Mouse (Mus musculus): ENCODE data around the gene Gm49388.
"Not testable (repeated sequence)": the region's sequence is repeated elsewhere in the genome, so short reads cannot be mapped to it uniquely, and the experiment has no call there.

The Gm49388 gene

DNA sequence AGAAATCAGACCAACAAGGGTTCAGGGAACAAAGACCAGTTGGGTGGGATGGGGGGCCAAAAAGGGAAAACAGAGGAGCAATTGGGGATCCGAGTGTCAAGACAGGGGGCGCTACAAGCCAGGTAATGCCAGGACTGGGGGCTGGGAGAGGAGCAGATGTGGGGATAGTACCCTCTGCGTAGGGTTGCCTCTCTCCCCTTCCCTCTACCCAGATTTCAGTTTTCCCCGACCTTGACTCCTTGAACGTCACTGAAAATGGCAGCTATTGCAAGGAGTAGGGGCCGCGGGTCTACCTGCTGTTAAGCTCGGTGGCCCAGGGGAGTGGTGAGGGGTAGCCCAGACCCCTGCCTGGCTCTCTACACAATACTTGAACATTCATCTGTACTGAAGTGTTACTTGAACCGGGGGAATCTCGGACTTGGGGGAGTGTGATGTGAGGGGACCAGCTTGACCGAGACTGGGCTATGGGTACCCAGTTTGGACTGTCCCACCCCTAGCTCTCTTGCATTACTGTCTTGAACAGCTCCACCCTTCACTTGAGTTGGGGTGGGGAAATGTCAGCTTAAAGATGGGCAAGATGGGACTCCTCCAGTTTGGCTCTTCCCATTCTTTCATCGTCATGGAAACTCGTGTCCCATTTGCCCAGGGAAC lies 16.9 kb upstream of the Gm49388 start:
- DNase-seq (ENCODE audit: low spot score) = no peak

DNA sequence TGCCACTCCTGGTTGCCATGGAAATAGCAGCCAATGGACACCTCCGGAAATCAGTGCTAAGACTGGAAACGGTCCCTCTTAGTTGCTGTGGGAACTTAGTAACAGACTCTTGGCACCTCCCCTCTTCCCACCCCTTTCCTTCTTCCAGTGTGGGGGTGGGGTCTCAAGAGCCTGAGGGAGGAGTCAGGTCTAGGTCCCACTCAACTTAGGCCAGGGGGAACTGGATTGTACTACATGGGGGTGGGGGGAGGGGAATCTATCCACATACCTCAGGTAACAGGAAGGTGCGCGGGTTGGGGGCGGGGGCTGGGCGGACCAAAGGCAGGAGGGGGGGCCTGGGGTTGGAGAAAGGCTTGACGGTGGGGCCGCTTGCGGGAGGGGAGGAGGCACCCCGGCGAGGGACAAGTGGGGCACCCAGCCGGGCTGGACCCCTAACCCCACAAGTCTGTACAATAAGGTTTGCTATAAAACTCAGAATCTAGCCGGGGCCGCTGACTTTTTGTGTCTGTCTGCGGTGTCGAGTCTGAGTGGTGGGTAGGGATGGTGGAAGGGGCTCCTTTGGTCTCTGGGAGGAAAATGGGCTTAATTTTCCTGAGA lies 16.3 kb upstream of the Gm49388 start:
- peak; percentile 73 for DNase-seq (ENCODE audit: low spot score)

DNA sequence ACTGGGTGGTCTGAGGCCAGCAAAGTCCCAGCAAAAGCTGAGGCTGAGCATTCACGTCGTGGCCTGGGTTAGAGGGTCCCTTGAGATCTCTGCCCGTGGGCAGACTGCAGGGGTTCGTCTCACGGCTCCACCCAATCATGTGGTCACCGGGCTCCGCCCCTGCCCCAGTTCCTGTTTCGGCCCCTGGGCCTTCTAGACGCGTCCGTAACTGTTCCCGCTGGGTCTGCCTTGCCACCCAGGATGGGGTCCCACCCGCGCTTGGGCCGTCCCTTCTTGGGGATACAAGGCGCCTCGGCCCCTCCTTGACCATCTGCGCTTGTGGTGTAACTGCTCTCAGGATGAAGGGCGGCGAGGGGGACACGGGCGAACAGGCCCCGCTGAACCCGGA lies 15.8 kb upstream of the Gm49388 start, which contains the start of gene Orai3:
Orai3 (plus strand) TSS at position 165 of the 388 bp plus-strand sequence.
- DNase-seq (ENCODE audit: low spot score) = no peak

DNA sequence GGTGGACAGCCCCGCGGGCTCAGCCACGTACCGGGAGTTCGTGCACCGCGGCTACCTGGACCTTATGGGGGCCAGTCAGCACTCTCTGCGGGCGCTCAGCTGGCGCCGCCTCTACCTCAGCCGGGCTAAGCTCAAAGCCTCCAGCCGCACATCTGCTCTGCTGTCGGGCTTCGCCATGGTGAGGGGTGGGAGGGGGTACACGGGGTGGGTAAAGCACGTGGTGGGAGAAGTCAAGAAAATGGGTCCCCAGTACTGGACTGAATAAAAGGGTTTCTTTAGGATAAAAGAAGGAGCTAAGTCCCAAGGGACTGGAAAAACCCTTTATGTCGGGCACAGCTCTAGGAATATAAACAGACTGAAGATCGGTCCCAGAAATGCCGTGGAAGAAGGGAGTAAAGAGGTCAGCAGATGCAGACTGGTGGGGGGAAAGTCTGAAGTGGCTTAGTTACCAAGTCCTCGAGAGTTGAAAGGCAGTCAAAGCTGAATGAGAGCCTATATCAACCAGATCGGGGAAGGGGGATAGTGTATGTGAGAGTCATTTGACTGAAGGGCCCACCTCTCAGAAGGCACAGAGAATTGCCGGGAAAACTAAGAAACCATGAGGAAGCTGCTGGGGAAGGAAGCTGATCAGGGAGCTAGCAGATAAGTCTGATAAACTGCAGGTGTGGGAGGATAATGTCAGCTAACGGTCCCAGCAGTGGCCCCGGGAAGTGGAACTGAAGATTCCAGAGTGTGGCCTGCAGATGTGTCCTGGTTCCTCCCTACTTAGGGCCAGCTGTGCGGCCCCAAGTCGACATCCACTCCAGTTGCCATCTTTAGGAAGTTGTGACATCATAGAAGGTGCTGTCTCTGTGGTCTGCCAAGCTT lies 15.1 kb upstream of the Gm49388 start:
- DNase-seq (ENCODE audit: low spot score) = no peak

DNA sequence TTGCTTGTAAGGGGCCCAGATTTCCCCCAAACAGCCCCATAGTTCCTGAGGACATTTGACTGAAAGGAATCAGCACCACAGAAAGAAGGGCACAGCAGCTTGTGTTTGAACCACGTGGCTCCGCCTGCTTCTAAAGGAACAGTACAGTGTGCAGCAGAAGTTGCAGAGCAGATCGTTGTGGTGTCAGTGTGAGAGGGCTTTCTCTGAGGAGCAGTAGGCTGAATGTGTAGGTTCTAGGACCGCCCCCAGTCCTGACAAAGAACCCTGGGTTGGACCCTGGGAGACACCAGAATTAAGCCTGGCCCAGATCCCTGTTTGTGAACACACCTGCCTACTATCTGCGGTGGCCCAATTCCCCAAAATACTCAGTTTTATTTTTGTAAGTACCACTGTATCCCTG lies 14.1 kb upstream of the Gm49388 start:
- DNase-seq (ENCODE audit: low spot score) = no peak

DNA sequence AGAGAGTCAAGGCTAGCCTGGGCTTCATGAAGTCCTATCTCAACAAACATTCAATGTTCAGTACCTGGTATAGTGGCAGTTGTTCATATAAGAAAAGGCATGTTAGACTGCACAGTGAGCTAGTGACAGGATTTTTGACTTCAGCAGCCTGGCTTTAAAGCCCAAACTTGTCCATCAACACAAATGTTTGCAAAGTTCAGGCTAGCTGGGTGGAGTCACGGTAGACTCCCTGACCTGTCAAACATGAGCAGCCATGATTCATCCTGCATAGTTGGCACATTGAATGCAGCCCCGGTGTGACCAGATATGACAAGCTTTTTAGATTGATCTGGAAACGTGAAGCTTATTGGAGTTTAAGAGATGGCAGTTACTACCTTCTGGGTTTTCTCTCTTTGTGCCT lies 13.3 kb upstream of the Gm49388 start:
- DNase-seq (ENCODE audit: low spot score) = no peak

DNA sequence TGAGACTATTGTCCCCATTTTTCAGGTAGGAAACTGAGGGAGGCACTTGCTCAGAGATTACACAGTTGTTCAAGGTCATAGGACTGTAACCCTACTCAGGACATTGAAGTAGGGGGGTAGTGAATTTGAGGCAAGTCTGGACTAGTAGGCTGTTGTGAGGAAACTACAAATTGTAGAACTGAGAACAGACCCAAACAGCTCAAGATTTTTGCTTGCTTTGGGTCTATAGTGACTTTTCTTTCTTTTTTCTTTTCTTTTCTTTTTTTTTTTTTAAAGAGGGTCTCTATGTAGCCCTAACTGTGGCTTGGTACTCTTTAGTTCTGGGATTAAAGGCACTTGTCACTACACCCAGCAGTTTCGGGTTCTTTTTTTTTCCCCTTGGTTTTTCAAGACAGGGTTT lies 12.9 kb upstream of the Gm49388 start:
- DNase-seq (ENCODE audit: low spot score) = no peak

DNA sequence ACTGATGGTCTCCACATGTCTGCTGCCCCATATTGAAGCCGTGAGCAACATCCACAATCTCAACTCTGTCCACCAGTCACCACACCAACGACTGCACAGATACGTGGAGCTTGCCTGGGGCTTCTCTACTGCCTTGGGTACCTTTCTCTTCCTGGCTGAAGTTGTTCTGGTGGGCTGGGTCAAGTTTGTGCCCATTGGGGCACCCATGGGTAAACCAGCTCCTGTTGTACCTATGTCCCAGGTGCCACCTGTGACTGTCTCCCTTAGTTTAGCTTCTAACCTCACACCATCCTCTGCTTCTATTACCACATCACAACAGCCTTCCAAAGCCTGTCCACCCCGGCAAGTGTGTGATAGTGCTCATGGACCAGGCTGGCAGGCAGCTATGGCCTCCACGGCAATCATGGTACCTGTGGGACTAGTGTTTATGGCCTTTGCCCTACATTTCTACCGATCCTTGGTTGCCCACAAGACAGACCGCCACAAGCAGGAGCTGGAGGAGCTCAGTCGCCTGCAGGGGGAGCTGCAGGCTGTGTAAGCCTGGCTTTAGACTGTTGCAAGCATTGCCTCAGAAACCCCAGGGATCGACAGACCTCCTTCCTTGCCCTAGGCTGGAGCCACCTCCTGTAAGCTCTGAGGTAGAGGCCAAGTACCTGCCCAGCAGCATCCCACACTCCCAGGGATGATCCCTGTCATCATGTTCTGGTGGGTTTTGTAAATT lies 11.6 kb upstream of the Gm49388 start:
- peak; percentile 82 for DNase-seq (ENCODE audit: low spot score)

DNA sequence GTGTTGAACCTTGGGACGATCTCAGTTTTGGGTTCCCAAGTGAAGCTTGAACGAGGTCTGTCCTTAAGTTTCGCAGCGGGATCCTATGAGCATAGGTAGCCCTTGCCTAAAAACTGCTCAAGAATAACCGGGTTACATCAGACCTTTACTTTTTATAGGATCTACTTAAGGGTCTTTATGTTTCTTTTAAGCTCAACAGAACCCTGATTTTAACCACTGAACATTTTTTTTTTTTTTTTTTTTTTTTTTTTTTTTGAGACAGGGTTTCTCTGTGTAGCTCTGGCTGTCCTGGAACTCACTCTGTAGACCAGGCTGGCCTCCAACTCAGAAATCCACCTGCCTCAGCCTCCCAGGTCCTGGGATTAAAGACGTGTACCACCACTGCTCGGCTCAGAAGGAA lies 9.6 kb upstream of the Gm49388 start:
- DNase-seq (ENCODE audit: low spot score) = not testable (repeated sequence)

DNA sequence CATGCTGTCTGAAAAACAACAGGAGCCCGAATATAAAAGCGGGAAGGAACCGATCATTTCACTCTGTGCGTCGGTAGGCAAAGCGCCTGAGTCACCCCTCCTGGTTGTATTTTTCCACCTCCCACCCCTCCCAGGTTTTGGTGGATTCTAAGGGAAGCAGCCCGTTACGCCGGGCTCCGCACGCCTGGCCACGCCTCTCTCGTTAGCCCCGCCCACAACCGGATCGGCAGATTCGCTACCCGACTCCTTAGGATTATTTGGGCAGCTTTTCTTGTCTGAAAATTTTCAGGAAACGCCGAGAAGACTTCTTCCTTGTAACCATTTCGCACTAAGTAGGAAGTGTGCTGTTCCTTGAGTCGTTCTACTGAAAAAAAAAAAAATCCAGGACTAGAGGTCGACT lies 9.0 kb upstream of the Gm49388 start, which contains the start of gene Setd1a:
Setd1a (plus strand) TSS at position 245 of the 400 bp plus-strand sequence.
- peak; percentile 80 for DNase-seq (ENCODE audit: low spot score)

DNA sequence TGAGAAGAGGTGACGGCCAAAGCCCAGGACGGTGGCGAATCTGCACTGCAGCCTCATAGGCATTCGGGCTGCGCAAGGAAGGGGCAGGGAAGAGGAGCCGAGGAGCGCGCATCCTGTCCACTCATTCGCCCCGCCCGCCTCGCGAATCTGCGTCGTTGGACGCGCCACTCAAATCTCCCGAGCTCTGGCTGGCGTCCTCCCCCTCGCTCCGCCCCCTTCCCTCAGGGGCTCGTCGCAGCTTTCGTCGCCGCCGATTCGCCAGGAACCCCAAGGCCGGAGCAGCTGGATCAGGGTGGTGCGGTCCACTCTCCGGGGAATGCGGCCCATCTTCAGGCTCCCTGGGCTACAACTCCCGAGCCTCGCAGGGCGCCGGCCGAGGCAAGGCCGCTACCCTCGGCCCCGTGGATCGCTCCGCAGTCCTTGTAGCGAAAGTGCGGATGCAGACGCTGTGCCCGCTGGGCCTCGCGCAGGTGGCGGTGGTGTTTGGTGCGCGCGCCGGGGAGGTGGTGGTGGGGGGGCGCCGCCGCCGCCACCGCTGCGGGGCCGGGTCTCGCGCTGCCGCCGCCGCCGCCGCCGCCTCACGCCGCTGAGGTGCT lies 8.4 kb upstream of the Gm49388 start:
- DNase-seq (ENCODE audit: low spot score) = peak; percentile 96

DNA sequence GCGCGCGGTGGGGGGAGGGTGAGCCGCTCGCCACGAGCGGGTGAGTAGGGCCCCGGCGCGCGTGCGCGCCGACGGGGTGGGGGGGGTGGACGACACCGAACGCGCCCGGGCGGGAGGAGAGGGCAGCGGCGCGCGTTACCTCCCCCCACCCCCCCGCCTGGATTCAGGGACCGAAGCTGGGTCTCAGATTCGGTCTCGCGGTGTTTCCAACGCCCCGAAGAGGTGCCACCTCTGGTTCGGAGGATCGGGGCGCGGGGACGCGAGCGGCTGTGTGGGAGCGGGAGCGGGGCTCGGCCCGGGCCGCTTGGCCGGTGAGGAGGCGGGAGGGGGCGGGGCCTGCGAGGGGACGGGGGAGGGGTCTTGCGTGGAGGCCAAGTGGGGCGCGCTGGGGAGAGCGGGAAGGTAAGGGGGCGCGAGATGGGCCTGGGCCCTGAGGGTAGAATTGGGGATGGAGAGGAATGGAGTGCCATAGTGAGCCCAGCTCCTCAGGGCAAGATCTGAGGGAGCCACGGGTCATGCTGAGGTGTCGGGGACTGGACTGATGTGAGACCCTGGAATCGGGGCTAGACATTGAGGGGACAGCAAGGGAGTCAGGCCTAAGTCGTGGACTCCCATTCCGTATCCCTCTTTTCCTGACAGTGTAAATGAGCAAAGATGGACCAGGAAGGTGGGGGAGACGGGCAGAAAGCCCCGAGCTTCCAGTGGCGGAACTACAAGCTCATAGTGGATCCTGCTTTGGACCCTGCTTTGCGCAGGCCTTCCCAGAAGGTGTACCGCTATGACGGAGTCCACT lies 7.7 kb upstream of the Gm49388 start:
- peak; percentile 38 for DNase-seq (ENCODE audit: low spot score)

DNA sequence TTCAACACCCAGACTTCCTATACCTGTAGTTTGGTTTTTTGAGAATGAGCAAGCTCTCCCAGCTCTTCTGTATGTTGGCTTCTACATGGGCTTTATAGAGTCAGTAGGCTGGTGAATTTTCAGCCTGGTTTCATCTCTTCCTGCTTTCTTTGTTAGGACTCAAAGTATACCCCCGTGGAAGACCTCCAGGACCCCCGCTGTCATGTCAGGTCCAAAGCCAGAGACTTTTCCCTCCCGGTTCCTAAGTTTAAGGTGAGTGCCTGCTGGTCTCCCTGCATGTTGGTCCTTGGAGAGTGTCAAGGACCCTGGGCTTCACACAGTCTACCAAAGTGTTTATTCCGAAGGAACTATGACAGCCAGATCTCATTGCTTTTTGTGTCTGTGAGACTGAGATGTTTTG lies 7.1 kb upstream of the Gm49388 start:
- no peak for DNase-seq (ENCODE audit: low spot score)

DNA sequence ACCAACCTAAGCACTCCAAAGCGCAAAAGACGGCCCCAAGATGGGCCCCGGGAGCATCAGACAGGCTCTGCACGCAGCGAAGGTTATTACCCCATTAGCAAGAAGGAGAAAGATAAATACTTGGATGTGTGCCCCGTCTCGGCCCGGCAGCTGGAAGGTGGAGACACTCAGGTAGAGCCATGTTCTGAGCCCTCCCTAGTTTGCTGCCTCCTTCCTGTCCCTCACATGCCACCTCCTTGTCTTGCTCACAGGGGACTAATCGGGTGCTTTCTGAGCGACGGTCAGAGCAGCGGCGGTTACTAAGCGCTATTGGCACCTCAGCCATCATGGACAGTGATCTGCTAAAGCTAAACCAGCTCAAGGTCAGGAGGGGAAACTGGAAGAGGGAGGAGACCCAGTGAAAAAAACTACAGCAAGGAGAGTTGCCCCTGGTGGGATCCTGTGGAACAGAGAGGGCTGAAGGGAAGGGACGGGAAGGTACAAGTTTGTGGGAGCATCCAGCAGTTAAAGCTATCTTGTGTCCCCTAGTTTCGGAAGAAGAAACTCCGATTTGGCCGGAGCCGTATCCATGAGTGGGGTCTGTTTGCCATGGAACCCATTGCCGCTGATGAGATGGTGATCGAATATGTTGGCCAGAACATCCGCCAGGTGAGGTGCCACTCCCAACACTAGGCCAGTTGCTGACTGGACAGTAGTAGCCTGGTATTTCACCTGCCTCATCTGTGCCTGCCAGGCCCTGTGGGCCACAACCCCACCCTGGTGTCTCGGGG lies 11.9 kb downstream of the Gm49388 start:
- DNase-seq (ENCODE audit: low spot score) = no peak

DNA sequence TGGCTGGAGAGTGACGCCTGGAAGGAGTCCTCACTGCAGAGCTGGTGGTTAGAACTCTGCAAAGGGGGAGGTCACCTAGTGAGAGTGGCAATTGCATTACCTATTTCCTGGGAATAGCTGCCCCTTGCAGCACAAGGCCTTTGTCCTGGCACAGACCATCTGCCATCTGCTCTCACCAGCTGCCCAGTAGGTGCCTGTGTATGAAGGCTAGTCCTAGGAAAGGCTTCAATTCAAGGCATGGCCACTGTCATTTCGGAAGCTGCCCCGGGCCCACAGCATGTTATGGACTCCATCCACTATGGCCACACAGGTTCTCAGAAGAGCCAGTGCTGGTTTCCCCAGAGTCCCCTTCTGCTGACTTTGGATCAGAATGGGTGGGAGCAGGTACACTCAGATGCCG lies 13.2 kb downstream of the Gm49388 start:
- no peak for DNase-seq (ENCODE audit: low spot score)

DNA sequence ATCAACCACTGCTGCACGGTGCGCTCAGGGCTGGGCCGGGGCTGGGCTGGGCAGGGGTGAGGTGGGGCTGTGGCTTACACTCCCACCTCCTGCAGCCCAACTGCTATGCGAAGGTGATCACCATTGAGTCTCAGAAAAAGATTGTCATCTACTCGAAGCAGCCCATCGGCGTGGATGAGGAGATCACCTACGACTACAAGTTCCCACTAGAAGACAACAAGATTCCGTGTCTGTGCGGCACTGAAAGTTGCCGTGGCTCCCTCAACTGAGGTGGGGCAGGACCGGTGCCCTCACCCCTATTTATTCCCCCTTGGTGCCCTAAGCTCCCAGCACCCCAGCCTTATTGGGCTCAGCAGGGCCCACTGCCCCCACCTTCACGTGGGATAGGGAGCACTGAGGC lies 13.8 kb downstream of the Gm49388 start:
- DNase-seq (ENCODE audit: low spot score) = no peak

DNA sequence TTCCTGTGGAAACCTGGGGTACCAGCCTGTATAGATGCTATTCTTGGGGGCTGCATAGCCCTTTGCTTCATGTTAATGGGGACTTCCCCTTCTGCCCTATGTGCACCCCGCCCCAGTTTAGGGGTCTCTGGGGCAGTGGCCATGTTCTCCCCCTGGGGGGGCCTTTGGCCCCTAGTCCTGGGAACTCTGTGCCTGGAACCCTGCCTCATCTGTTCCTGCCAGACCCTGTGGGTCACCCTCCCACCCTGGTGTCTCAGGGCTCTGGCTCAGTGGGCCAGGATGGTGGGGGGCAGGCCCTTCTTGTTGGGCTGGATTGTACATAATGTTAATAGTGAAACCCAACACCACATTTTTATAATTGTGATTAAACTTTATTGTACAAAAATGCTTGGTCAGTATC lies 14.3 kb downstream of the Gm49388 start:
- no peak for DNase-seq (ENCODE audit: low spot score)

DNA sequence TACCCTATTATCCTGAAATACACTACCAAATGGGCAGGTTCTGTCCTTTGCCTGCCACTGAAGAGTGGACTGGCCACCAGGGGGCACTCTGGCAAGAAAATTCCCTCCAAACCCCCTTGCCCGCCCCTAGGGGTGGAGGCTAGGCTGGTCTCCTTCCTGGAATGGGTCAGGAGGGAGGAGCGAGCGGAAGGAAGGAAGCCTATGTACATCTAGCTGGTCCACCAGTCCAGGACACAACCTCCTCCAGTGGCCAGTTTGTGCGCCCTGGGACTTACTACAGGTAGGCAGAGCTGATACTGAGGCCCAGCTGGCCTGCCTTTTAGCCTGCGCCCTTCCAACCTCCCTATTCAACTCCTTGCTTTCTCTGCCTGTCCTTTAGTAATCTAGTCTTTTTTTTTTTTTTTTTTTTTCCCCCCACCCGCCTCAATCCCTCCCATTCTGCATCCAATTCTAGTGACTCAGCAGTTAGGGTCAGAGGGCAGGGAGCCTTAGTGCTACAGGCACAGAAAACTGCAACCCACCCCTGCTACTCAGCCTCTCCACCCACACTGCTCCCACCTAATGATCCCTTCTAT lies 15.1 kb downstream of the Gm49388 start, which contains the start of gene Hsd3b7:
Hsd3b7 (plus strand) TSS at position 170 of the 575 bp plus-strand sequence.
- peak; percentile 71 for DNase-seq (ENCODE audit: low spot score)

DNA sequence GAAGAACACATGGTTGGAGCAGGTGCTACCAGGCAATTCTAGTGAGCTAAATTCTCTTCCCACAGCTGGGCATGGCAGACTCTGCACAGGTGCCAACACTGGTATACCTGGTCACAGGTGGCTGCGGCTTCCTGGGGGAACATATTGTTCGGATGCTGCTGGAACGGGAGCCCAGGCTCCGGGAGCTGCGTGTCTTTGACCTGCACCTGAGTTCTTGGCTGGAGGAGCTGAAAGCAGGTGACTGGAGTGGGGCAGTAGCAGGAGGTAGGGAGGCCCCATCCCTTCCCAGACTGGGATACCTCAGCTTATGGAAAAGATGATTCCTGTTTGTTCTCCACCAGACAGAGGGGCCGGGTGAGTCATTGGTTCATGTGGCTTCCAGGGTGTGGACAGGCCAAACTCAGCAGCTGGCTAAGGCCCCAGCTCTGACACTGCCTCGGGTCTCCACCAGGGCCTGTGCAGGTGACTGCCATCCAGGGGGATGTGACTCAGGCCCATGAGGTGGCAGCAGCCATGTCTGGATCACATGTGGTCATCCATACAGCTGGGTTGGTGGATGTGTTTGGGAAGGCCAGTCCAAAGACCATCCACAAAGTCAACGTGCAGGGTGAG lies 15.7 kb downstream of the Gm49388 start:
- DNase-seq (ENCODE audit: low spot score) = no peak

Measured in c-Kit-positive CD71-positive TER-119-positive erythroid progenitor cells, embryonic 14.5 days (primary cell).